Mouse (Mus musculus) midbrain, embryonic 13.5 days (tissue): ENCODE measurements around the gene Slc1a2. TPM values are rescaled to one million over a fixed set of nuclear protein-coding genes. Genes with fewer than 3 reads are reported as not detected.

Experiments used
- ATAC-seq: fragments of 200-750 bp; cut with Nextera tagmentation; 2 replicates; pipeline ENCODE4 v1.8.0; 2017; ENCODE audit warnings: mild to moderate bottlenecking, moderate TSS enrichment, moderate library complexity
- H3K27ac ChIP-seq: fragments of 300-500 bp; sonication (generic); 2 replicates; pipeline ENCODE4 v1.5.1; 2015; ENCODE audit warnings: inconsistent platforms, mild to moderate bottlenecking, moderate library complexity
- H3K27me3 ChIP-seq: fragments of 300-500 bp; sonication (generic); 2 replicates; pipeline ENCODE4 v1.6.1; 2015; ENCODE audit warnings: mild to moderate bottlenecking, inconsistent platforms
- H3K36me3 ChIP-seq: fragments of 300-500 bp; sonication (generic); 2 replicates; pipeline ENCODE4 v1.6.1; 2015; ENCODE audit warnings: mild to moderate bottlenecking, inconsistent platforms
- H3K4me1 ChIP-seq: fragments of 300-500 bp; sonication (generic); replicated peaks from 2 replicates; pipeline ENCODE4 v1.6.1; 2015; ENCODE audit warnings: inconsistent platforms
- H3K4me2 ChIP-seq: fragments of 300-500 bp; sonication (generic); replicated peaks from 2 replicates; pipeline ENCODE4 v1.6.1; 2015; ENCODE audit warnings: moderate library complexity, mild to moderate bottlenecking, inconsistent platforms
- H3K4me3 ChIP-seq: fragments of 300-500 bp; sonication (generic); replicated peaks from 2 replicates; pipeline ENCODE4 v1.5.1; 2015; ENCODE audit warnings: mild to moderate bottlenecking, inconsistent platforms
- H3K9ac ChIP-seq: fragments of 300-500 bp; sonication (generic); replicated peaks from 2 replicates; pipeline ENCODE4 v1.6.1; 2015; ENCODE audit warnings: mild to moderate bottlenecking, inconsistent platforms
- H3K9me3 ChIP-seq: fragments of 300-500 bp; sonication (generic); 2 replicates; pipeline ENCODE4 v1.6.1; 2016; ENCODE audit warnings: mild to moderate bottlenecking, inconsistent platforms
- WGBS: fragments of 180-500 bp; shearing (Covaris S2); methylation state at CpG from one replicate; pipeline ENCODE4 v1.1.7; 2015; 5-methylcytosine and 5-hydroxymethylcytosine counted together
- polyA plus RNA-seq: library from polyadenylated mRNA; unstranded; fragments of >200 nt; fragmentation: Nextera tagmentation; extraction: Ambion mirVana; gene quantifications from 2 replicates; pipeline ENCODE4 v1.2.1, GENCODE M21; 2015

The Slc1a2 gene
- polyA plus RNA-seq, 1 experiment from 2014 or later = 20.5 TPM

DNA sequence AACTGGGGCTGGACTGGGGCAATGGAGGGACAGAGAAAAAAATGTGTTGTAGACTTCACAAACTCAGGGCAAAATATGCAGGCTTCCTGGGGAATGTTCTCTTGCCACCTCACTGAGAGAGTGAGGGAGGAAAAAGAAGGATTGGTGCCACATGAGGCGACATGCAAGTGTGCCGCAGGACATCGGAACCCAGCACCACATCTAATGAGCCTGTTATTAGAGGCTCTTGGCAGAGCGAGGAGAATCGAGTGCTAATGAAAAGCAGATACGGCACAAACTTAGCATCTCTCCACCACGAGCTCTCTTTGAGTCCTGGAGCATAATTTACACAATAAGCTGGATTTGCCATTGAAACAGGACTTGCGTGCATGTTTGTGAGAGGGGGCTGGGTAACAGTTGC lies 72.3 kb downstream of the Slc1a2 start:
- H3K9me3 ChIP-seq = no peaks in the 10 kb centered on the region
- H3K4me3 ChIP-seq = no peak overlapping the region
- no peaks in the 10 kb centered on the region for H3K27me3 ChIP-seq
- no peak overlapping the region for H3K9ac ChIP-seq
- no peak for ATAC-seq
- H3K27ac ChIP-seq = peak overlapping the region; percentile 39; the same call in 1 of the 2 replicates
- WGBS = 63% methylated on average over 8 of the region's 8 CpGs
- no peaks in the 10 kb centered on the region for H3K36me3 ChIP-seq
- H3K4me1 ChIP-seq = peaks cover 25% of the 10 kb centered on the region
- no peak overlapping the region for H3K4me2 ChIP-seq

GRCm38 (mm10) chr2:102733128-102733527 lies 74.7 kb downstream of the Slc1a2 start:
- no peaks in the 10 kb centered on the region for H3K9me3 ChIP-seq

DNA sequence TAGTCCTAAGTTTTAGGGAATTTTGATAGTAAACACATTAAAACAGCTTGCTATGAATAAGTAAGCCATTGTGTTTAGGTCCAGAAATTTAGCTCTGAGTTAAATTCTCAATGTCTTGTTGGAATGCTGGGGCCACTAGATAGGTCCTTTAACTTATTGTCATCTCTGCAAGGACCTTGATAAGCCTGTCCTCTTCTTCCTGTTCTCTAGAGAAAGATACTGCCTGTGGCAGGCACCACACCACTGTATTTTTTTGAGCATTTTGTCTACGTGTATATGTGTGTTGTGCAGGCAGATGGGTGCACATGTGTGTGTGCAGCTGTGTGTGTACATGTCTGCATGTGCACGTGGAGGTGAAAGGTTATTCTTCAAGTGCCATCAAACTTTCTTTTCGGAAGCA lies 75.6 kb downstream of the Slc1a2 start:
- peaks cover 25% of the 10 kb centered on the region for H3K4me1 ChIP-seq
- no peaks in the 10 kb centered on the region for H3K27me3 ChIP-seq
- no peak overlapping the region for H3K4me3 ChIP-seq
- H3K36me3 ChIP-seq = peaks cover 18% of the 10 kb centered on the region
- no peak overlapping the region for H3K9ac ChIP-seq
- no peak for ATAC-seq
- no peak overlapping the region for H3K27ac ChIP-seq
- H3K9me3 ChIP-seq = no peaks in the 10 kb centered on the region
- 85% methylated on average over 3 of the region's 3 CpGs for WGBS
- H3K4me2 ChIP-seq = no peak overlapping the region

More at GRCm38 (mm10) chr2:102733128-102733527, 74.7 kb downstream of the Slc1a2 start:
- Histone ChIP-seq H3K27ac (no peak overlapping the region), H3K4me1 (peaks cover 25% of the 10 kb centered on the region), H3K36me3 (peaks cover 10% of the 10 kb centered on the region), H3K9ac (no peak overlapping the region), H3K4me2 (no peak overlapping the region), H3K4me3 (no peak overlapping the region), H3K27me3 (no peaks in the 10 kb centered on the region)
- 93% methylated on average over 4 of the region's 4 CpGs for WGBS
- no peak for ATAC-seq

GRCm38 (mm10) chr2:102735031-102735430 lies 76.6 kb downstream of the Slc1a2 start:
- 84% methylated on average over 2 of the region's 2 CpGs for WGBS
- H3K27ac ChIP-seq = no peak overlapping the region
- H3K36me3 ChIP-seq = peaks cover 24% of the 10 kb centered on the region
- ATAC-seq = no peak
- no peak overlapping the region for H3K4me2 ChIP-seq
- no peaks in the 10 kb centered on the region for H3K9me3 ChIP-seq
- no peak overlapping the region for H3K4me3 ChIP-seq
- H3K9ac ChIP-seq = no peak overlapping the region
- no peaks in the 10 kb centered on the region for H3K27me3 ChIP-seq
- peaks cover 24% of the 10 kb centered on the region for H3K4me1 ChIP-seq

DNA sequence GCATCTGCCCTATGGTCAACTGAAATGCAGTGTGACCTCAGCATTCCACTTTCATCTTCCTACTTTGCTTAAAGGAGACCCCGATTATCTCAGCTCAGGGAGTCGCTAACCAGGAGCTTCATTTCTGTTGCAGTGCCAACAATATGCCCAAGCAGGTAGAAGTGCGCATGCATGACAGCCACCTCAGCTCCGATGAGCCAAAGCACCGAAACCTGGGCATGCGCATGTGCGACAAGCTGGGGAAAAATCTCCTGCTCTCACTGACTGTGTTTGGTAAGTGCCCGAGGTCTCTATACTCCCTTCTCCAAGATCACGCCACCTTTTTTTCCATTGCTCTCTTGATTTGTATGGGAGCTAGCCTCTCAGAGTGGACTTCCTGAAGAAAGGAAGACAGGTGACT lies 77.4 kb downstream of the Slc1a2 start:
- H3K4me1 ChIP-seq = peaks cover 17% of the 10 kb centered on the region
- no peak for ATAC-seq
- H3K27ac ChIP-seq = no peak overlapping the region
- no peaks in the 10 kb centered on the region for H3K9me3 ChIP-seq
- no peaks in the 10 kb centered on the region for H3K27me3 ChIP-seq
- H3K4me2 ChIP-seq = no peak overlapping the region
- H3K36me3 ChIP-seq = peaks cover 29% of the 10 kb centered on the region
- no peak overlapping the region for H3K9ac ChIP-seq
- H3K4me3 ChIP-seq = no peak overlapping the region
- 95% methylated on average over 9 of the region's 9 CpGs for WGBS

DNA sequence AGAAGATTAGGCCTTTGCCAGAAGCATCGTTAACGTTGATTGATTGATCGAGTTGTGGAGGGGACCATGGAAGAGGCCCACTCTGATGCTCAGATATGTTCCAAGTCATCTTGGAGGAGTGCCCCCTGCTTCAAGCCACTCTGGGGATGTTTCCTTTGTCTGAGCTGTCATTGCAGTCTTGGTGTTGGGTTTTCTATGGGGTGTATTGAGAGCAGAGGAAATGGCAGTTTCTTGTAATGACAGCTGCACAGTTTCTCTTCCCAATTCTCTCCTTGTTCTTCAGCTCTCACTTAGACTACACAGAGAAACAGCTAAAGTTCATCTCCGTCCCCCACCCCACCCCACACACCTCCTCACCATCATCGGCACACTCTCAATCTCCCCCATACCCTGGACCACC lies 78.0 kb downstream of the Slc1a2 start:
- Histone ChIP-seq H3K4me2 (no peak overlapping the region), H3K27me3 (no peaks in the 10 kb centered on the region), H3K36me3 (peaks cover 35% of the 10 kb centered on the region), H3K9ac (no peak overlapping the region), H3K4me3 (no peak overlapping the region), H3K9me3 (no peaks in the 10 kb centered on the region), H3K27ac (no peak overlapping the region), H3K4me1 (peaks cover 10% of the 10 kb centered on the region)
- 94% methylated on average over 5 of the region's 5 CpGs for WGBS
- no peak for ATAC-seq

DNA sequence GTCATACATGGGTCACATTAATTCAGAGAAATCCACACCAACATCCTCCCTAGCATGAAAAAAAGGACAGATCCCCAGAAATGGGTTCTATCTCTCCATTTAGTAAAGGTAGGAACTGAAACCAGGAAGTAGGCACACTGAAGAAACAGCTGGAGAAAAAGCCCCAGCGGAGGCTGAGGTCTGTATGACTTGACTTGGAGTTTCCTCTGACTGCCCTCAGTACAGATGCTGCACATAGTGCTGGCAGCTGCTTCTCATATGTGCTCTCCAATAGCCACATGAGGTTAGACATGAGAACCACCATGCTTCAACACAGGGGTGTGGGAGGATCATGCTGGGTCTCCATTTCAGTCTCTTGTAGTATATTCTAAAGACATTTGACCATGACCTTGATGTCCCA lies 80.4 kb downstream of the Slc1a2 start:
- H3K4me2 ChIP-seq = no peak overlapping the region
- WGBS = 92% methylated on average over 1 of the region's 1 CpGs
- no peak for ATAC-seq
- H3K36me3 ChIP-seq = peaks cover 44% of the 10 kb centered on the region
- H3K27ac ChIP-seq = no peak overlapping the region
- no peak overlapping the region for H3K4me3 ChIP-seq
- H3K27me3 ChIP-seq = no peaks in the 10 kb centered on the region
- H3K4me1 ChIP-seq = 0 out of 2 replicates have a peak, but pooled peaks cover under 1% of the 10 kb centered on the region
- no peaks in the 10 kb centered on the region for H3K9me3 ChIP-seq
- H3K9ac ChIP-seq = no peak overlapping the region

- H3K4me1 ChIP-seq = peaks cover 22% of the 10 kb centered on the region
- H3K4me3 ChIP-seq = no peak overlapping the region
- no peak overlapping the region for H3K4me2 ChIP-seq
- WGBS = 75% methylated on average over 5 of the region's 5 CpGs
- no peaks in the 10 kb centered on the region for H3K27me3 ChIP-seq
- no peak for ATAC-seq
- H3K36me3 ChIP-seq = peaks cover 37% of the 10 kb centered on the region
- H3K9me3 ChIP-seq = no peaks in the 10 kb centered on the region
- H3K27ac ChIP-seq = no peak overlapping the region
- no peak overlapping the region for H3K9ac ChIP-seq
These were observed 84.2 kb downstream of the Slc1a2 start for GRCm38 (mm10) chr2:102742685-102743084.

- peaks cover 35% of the 10 kb centered on the region for H3K36me3 ChIP-seq
- H3K4me2 ChIP-seq = no peak overlapping the region
- H3K4me1 ChIP-seq = peaks cover 22% of the 10 kb centered on the region
- H3K27me3 ChIP-seq = no peaks in the 10 kb centered on the region
- no peaks in the 10 kb centered on the region for H3K9me3 ChIP-seq
- H3K4me3 ChIP-seq = no peak overlapping the region
- H3K9ac ChIP-seq = no peak overlapping the region
- H3K27ac ChIP-seq = peak overlapping the region; percentile 75; the same call in 1 of the 2 replicates
- WGBS = 63% methylated on average over 10 of the region's 10 CpGs
- no peak for ATAC-seq
These were observed 85.6 kb downstream of the Slc1a2 start for GRCm38 (mm10) chr2:102743918-102744696.

DNA sequence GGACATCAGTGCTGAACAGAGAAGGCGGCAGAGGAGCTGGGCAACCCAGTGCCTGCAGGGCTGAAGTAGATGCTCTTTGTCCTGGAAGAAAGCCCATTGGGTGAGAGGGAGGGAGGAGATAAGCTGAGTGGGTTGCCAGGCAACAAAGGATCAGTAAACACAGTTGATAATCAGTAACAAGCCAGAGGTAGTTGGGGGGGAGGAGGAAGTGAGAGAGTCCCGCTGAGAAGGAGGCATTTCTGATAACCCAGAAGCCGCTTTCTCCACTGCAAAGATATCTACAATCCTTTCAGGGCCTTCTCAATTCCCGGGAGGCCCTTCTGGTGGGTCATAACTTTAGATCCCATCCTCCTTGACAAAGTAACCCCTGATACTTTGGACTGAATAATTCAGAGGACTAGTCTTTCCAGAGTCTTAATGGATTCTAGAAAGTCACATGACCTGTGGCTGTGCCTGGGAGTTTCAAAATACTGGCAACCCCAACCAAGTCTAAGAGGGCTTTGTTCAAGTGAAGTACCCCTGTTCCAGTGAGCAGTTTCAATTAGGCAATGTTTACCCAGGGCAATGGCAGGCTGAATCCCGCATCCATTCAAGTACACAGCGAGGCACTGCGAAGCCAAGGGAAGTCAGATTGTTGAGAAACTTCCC lies 86.9 kb downstream of the Slc1a2 start:
- no peaks in the 10 kb centered on the region for H3K9me3 ChIP-seq
- peak overlapping the region; percentile 26 for H3K4me2 ChIP-seq
- no peaks in the 10 kb centered on the region for H3K27me3 ChIP-seq
- no peak overlapping the region for H3K4me3 ChIP-seq
- H3K9ac ChIP-seq = no peak overlapping the region
- peaks cover 27% of the 10 kb centered on the region for H3K36me3 ChIP-seq
- ATAC-seq = peak; percentile 98
- peaks cover 22% of the 10 kb centered on the region for H3K4me1 ChIP-seq
- WGBS = 4% methylated on average over 7 of the region's 7 CpGs
- H3K27ac ChIP-seq = peak overlapping the region; percentile 75

- WGBS = 86% methylated on average over 3 of the region's 3 CpGs
- H3K36me3 ChIP-seq = peaks cover 35% of the 10 kb centered on the region
- no peak for ATAC-seq
- no peak overlapping the region for H3K4me3 ChIP-seq
- no peak overlapping the region for H3K9ac ChIP-seq
- H3K9me3 ChIP-seq = no peaks in the 10 kb centered on the region
- no peaks in the 10 kb centered on the region for H3K27me3 ChIP-seq
- H3K4me1 ChIP-seq = peaks cover 22% of the 10 kb centered on the region
- no peak overlapping the region for H3K4me2 ChIP-seq
- no peak overlapping the region for H3K27ac ChIP-seq
These were observed 89.3 kb downstream of the Slc1a2 start for GRCm38 (mm10) chr2:102747758-102748157.

GRCm38 (mm10) chr2:102749926-102750325 lies 91.5 kb downstream of the Slc1a2 start:
- ATAC-seq = no peak
- Histone ChIP-seq H3K27me3 (no peaks in the 10 kb centered on the region), H3K4me1 (peaks cover 11% of the 10 kb centered on the region), H3K27ac (no peak overlapping the region), H3K9me3 (no peaks in the 10 kb centered on the region), H3K36me3 (peaks cover 25% of the 10 kb centered on the region), H3K4me3 (no peak overlapping the region), H3K4me2 (no peak overlapping the region), H3K9ac (no peak overlapping the region)
- 77% methylated on average over 2 of the region's 2 CpGs for WGBS
